Mouse (Mus musculus): ENCODE results near the gene Grk5.

GRCm38 (mm10) chr19:60981894-60982293, 92.3 kb downstream of the Grk5 start:
- TF ChIP-seq CTCF (conservative IDR thresholded peaks at IDR 0.05; ENCODE audit: low read length) (no peak), NANOG (IDR thresholded peaks at IDR 0.05; ENCODE audit: borderline replicate concordance, low read length) (no peak), POU5F1 (IDR thresholded peaks at IDR 0.05; ENCODE audit: borderline replicate concordance, low read length) (no peak)
